Mouse (Mus musculus) C2C12 (cell line): ENCODE data around the gene Slc12a5.

Experiments
- CEBPB ChIP-seq: IDR thresholded peaks from one replicate; pipeline ENCODE4 v1.6.1; 2011; ENCODE audit warnings: low read depth, mild to moderate bottlenecking, control low read depth, moderate library complexity
- CTCF ChIP-seq: IDR thresholded peaks from one replicate; pipeline ENCODE4 v1.5.1; 2011; ENCODE audit not compliant: control insufficient read depth, insufficient read depth, insufficient read length

- no peak for TF ChIP-seq CTCF
- TF ChIP-seq CEBPB: no peak
These were observed 3.8 kb downstream of the Slc12a5 start for GRCm38 (mm10) chr2:164964242-164964894.
